Mouse (Mus musculus) bone marrow, adult 2 months (tissue): ENCODE data around the gene Shroom1. TPM values are rescaled to one million over a fixed set of nuclear protein-coding genes. Genes with fewer than 3 reads are reported as not detected.

ENCODE experiments used
- H3K27ac ChIP-seq: fragments of 200-500 bp; 2 replicates; pipeline ENCODE4 v1.5.1; 2012; ENCODE audit warnings: low read depth, mild to moderate bottlenecking, control low read depth, inconsistent platforms, low read length; ENCODE audit not compliant: control insufficient read depth, poor library complexity, insufficient read depth
- H3K4me1 ChIP-seq: fragments of 200-500 bp; 2 replicates; pipeline ENCODE4 v1.6.1; 2011; ENCODE audit warnings: low read length; ENCODE audit not compliant: control insufficient read depth, insufficient read depth
- H3K4me3 ChIP-seq: fragments of 200-500 bp; replicated peaks from 2 replicates; pipeline ENCODE3; 2011; ENCODE audit warnings: mild to moderate bottlenecking, low read depth, low read length, control low read depth; ENCODE audit not compliant: control insufficient read depth
- CTCF ChIP-seq: fragments of 200-500 bp; IDR thresholded peaks from 2 replicates; pipeline ENCODE4 v1.5.1; 2011; ENCODE audit warnings: low read length, control low read depth; ENCODE audit not compliant: control insufficient read depth, insufficient read depth
- POLR2A ChIP-seq: fragments of 200-500 bp; IDR thresholded peaks from 2 replicates; pipeline ENCODE4 v1.6.1; 2011; ENCODE audit warnings: low read depth, mild to moderate bottlenecking, control low read depth, low read length, borderline replicate concordance; ENCODE audit not compliant: control insufficient read depth
- WGBS: fragments of 180-500 bp; shearing (Covaris S2); methylation state at CpG from one replicate; pipeline ENCODE4 v1.1.7; 2018; 5-methylcytosine and 5-hydroxymethylcytosine counted together
- polyA plus RNA-seq: library from polyadenylated mRNA; stranded (reverse); fragments of >200 nt; gene quantifications from 2 replicates; pipeline ENCODE4 v1.2.4, GENCODE M21; 2011; ENCODE audit warnings: low replicate concordance; ENCODE audit not compliant: missing spikeins, insufficient read depth, insufficient read length

The Shroom1 gene
- polyA plus RNA-seq, 1 experiment = 0.70 TPM

DNA sequence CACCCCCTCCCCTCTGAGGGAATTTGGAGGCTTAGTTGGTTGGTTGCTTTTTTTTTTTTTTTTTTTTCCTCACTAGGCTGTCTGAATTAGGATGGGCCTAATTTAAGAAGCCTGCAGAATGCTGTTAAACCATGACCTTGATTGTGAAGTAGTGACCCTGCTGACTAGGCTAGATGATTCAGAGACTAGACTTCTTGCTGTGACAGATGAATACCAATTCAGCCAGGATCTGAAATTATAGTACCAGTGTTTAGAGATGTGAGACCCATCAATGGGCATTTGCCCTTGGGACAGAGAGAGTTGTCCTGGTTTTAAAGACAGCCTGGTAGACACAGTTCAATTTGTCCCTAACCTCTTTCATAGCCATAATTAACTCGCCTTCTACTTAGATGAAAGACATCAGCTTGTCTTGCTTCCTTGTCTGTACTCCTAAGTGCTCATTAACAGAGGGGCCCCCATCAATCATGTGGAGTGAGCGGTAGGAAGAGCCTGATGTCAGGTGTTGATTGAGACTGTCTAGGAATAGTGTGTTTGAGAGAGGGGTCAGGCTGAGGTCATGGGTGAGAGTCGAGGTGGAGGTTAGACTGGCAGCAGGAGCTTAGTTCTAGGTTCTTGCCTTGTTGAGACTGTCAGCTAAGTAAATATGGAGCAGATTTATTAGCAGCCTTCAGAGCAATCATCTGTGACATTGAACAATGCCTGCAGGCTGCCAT lies 36.4 kb downstream of the Shroom1 start:
- Histone ChIP-seq H3K4me3 (no peak overlapping the region), H3K4me1 (no peaks in the 10 kb centered on the region; the same call in 1 of the 2 replicates), H3K27ac (no peak overlapping the region)
- 83% methylated on average over 3 of the region's 3 CpGs for WGBS
- no peak for TF ChIP-seq CTCF
- TF ChIP-seq POLR2A = no peak

DNA sequence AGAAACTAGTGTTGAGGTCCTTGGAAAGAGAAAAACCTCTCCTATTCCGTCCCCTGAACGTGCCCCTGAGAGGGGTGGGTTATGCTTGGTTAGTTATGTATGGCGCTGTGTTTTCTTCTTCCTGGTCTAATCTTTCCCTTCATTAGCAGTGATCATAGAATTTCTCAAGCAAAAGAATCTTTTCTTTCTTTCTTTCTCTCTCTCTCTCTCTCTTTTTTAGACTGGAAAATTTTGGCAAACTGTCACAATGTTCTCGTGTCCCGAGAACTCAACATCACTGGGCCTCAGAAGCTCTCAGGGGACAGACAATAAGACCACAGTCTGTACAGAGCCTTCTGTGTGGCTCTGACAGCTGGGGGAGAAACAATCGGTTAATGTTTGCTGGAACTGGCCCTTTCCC lies 38.4 kb downstream of the Shroom1 start:
- H3K27ac ChIP-seq = no peak overlapping the region
- 65% methylated on average over 6 of the region's 6 CpGs for WGBS
- no peak overlapping the region for H3K4me3 ChIP-seq

DNA sequence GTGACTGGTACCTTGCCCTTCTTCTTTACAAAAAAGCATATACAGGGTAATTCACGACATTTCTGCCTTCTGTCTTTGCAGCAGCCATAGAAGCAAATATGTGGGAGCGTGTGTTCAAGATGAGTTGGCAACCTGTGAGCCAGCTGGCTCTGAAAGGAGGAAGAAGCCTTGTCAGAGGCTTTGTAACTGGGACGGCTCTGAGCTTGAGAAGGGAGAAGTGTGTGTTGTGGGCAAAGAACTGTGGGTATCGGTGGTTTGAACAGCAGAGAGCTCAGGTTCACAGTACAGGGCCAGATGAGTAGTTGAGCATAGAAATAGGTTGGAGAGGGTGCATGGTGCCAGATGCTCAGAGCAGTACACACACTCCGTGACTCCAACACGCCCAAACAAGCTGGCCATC lies 39.9 kb downstream of the Shroom1 start:
- 16% methylated on average over 6 of the region's 6 CpGs for WGBS
- Histone ChIP-seq H3K4me3 (no peak overlapping the region), H3K4me1 (no peaks in the 10 kb centered on the region; the same call in 1 of the 2 replicates), H3K27ac (no peak overlapping the region)
- TF ChIP-seq POLR2A (no peak), CTCF (no peak)

More for the DNA sequence above, 38.4 kb downstream of the Shroom1 start:
- H3K4me1 ChIP-seq = no peaks in the 10 kb centered on the region; the same call in 1 of the 2 replicates
- no peak for TF ChIP-seq POLR2A
- no peak for TF ChIP-seq CTCF

DNA sequence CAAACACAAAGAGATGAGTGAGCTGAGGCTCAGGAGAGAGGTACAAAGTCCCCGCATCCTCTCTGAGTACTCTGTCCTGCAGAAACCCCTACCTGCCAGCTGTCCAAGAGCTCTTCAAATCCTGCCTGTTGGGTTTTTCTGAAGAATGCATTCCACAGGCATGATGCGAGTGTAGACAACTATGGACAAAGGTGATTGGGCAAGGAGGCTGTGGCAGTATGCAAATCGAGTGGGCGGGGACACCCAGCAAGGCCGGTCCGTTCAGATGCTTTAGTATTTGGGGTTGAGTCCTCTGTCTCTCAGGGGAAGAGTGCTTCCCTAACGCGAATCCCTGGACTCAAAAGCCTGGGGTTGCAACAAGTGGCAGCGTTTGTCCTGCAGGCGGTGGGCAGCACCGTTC lies 43.6 kb downstream of the Shroom1 start:
- no peak overlapping the region for H3K4me3 ChIP-seq
- 28% methylated on average over 11 of the region's 11 CpGs for WGBS
- no peak overlapping the region for H3K27ac ChIP-seq
- no peak for TF ChIP-seq CTCF
- TF ChIP-seq POLR2A = no peak
- no peaks in the 10 kb centered on the region; the same call in 1 of the 2 replicates for H3K4me1 ChIP-seq

DNA sequence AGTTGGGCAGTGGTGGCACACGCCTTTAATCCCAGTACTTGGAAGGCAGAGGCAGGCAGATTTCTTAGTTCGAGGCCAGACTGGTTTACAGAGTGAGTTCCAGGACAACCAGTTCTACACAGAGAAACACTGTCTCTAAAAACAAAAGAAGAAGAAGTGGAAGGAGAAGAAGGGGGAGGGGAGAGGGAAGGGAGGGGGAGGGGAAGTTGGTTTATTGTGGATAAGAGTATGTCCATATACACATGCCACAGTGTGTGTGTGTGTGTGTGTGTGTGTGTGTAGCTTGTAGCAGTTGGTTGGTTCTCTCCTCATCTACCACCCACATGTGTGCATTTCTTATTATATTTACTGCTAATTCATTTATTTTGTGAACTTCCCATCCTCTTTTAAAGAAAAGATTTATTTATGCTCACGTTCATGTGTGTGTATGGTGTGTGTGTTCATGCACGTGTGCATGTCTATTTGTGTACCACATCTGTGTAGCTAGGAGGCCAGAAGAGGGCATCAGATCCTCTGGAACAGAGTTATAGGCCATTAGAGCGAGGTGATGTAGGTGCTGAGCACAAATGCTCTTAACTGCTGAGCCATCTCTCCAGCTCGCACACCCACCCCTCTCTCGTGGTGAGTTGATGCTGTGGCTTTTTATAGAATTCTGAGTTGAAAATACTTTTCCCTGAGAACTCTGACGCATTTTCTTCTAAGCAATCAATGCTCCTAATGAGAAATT lies 45.2 kb downstream of the Shroom1 start:
- Histone ChIP-seq H3K27ac (no peak overlapping the region), H3K4me1 (no peaks in the 10 kb centered on the region; the same call in 1 of the 2 replicates), H3K4me3 (no peak overlapping the region)
- WGBS = 53% methylated on average over 8 of the region's 8 CpGs
- TF ChIP-seq CTCF = no peak
- TF ChIP-seq POLR2A = no peak

DNA sequence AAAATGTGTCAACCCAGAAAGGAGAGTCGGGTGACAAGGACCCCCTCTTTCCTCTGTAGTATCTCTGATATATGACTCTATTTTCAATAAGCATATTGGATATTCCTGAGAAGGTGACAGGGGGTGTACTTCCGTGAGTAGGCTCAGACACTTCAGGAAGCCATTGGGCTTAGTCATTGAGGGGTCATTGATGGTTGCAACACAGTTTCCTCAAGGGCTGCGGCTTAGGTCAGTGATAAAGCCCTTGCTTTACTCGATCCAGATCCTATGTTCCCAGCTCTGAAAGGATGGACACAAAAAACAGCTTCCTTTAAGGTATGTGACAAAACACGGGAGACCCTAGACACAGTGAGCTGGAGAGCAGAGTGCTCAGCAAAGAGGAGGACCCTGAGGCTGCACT lies 46.7 kb downstream of the Shroom1 start:
- 44% methylated on average over 5 of the region's 5 CpGs for WGBS
- Histone ChIP-seq H3K27ac (no peak overlapping the region), H3K4me1 (no peaks in the 10 kb centered on the region; the same call in 1 of the 2 replicates), H3K4me3 (no peak overlapping the region)
- TF ChIP-seq POLR2A (no peak), CTCF (no peak)

DNA sequence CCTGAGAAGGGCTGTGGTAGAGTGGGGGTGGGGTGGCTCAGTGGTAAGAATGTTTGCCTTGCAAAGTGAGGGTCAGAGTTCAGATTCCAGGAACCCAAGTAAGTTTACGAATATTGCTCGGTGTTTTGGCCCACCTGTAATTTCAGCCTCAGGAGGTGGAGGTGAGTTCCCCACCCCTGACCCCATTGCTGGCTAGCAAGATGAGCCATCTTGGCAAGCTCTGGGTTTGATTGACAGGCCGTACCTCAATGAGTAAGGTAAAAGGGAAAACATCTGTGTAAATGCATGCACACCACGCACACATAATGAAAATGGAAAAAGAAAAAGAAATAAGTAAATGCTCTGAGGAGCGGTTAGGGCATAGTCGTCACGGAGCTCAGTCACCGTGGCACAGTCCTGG lies 47.4 kb downstream of the Shroom1 start:
- WGBS = 89% methylated on average over 8 of the region's 8 CpGs
- H3K4me1 ChIP-seq = no peaks in the 10 kb centered on the region; the same call in 1 of the 2 replicates
- TF ChIP-seq POLR2A (no peak), CTCF (no peak)
- no peak overlapping the region for H3K27ac ChIP-seq
- no peak overlapping the region for H3K4me3 ChIP-seq

- 79% methylated on average over 5 of the region's 5 CpGs for WGBS
- TF ChIP-seq POLR2A = no peak
- no peak for TF ChIP-seq CTCF
- no peak overlapping the region for H3K4me3 ChIP-seq
- no peaks in the 10 kb centered on the region for H3K4me1 ChIP-seq
- H3K27ac ChIP-seq = no peak overlapping the region
Observed at GRCm38 (mm10) chr11:53505026-53505663, 48.1 kb downstream of the Shroom1 start.
